Comparison of ENCODE assay signal across 27 mouse cellular contexts in the genomic region with DNA sequence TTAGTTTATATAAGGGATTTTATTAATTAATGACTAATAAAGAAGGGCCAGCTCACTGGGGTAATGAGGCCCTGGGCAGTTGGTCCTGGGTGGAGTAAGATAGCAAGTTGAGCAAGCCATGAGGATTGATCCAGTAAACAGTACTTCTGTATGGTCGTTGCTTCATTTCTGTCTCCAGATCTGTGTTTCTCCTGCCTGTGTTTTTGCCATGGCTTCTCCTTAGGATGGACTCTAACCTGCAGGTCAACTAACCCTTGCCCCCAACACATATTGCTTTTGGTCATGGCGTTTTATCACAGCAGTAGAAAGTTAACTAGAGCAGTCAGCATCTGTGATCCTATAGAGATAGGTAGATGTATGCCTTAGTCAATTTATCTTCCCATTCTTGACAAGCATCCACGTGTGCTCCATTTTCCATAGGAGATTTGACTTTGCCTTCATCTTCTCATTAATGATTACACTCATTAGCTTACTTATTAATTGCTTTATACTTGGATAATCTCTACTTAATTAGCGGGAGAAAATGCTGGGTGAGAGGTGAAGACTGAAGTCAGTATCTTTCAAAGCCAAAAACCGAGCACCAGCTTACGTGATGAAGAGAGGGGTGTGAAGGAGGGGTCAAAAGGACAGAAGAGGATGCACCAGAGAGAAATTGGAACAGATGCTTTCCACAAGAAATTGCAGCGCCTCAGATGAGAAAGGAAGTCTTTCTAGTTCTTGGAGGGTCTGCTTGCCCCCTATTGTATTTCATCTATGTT. TPM values are rescaled to one million over a fixed set of nuclear protein-coding genes. Genes with fewer than 3 reads are reported as not detected.
A peak's percentile ranks its signal among the peaks of the same experiment; 100 is the strongest.
DNase-seq lines count a peak whose midpoint lies in the region; ATAC-seq lines count a peak whose summit lies in the region.
"Had no signal": no experiment of that assay in that cellular context is flagged by ENCODE, and none has a peak within 500 bp of the region (broad histone marks: within the 10 kb centered on the region; RNA-seq: fewer than 3 reads in every experiment).

No protein-coding gene starts in this region.

- no peak overlapping the region for H3K4me3 ChIP-seq in intestine, embryonic 16.5 days (ENCODE audit: low read length)
- no peak overlapping the region for H3K4me3 ChIP-seq in intestine, embryonic 15.5 days (replicated peaks)
- H3K4me3 ChIP-seq in liver, embryonic 16.5 days (ENCODE audit: low read depth, low read length): no peak overlapping the region
- no peak overlapping the region for H3K4me3 ChIP-seq in liver, embryonic 11.5 days (ENCODE audit: low read depth, low read length)
- H3K4me3 ChIP-seq: forebrain, embryonic 10.5 days; forebrain, embryonic 13.5 days; gastrocnemius, adult 2 months; heart, embryonic 10.5 days; heart, embryonic 13.5 days had no signal

- H3K27ac ChIP-seq in intestine, embryonic 16.5 days (ENCODE audit: low read length): no peak overlapping the region
- no peak overlapping the region for H3K27ac ChIP-seq in intestine, embryonic 15.5 days
- no peak overlapping the region for H3K27ac ChIP-seq in liver, embryonic 16.5 days (ENCODE audit: low read length)
- H3K27ac ChIP-seq in liver, embryonic 11.5 days (ENCODE audit: low read depth, low read length): no peak overlapping the region
- H3K27ac ChIP-seq: forebrain, embryonic 10.5 days; forebrain, embryonic 13.5 days; gastrocnemius, adult 2 months; heart, embryonic 13.5 days; hindbrain, embryonic 14.5 days had no signal

- H3K27me3 ChIP-seq in intestine, embryonic 16.5 days (replicated peaks; ENCODE audit: control insufficient read depth, insufficient read depth, low read length): no peaks in the 10 kb centered on the region
- no peaks in the 10 kb centered on the region for H3K27me3 ChIP-seq in intestine, embryonic 15.5 days (replicated peaks)
- H3K27me3 ChIP-seq in liver, embryonic 16.5 days (ENCODE audit: control insufficient read depth, insufficient read depth, low read depth, low read length): no peaks in the 10 kb centered on the region
- no peaks in the 10 kb centered on the region for H3K27me3 ChIP-seq in liver, embryonic 11.5 days (replicated peaks; ENCODE audit: control insufficient read depth, insufficient read depth, low read length)
- H3K27me3 ChIP-seq: CH12.LX; forebrain, embryonic 13.5 days; heart, embryonic 13.5 days; Patski had no signal

- WGBS in intestine, embryonic 16.5 days: 75% methylated on average over 7 of the region's 7 CpGs
- 73% methylated on average over 7 of the region's 7 CpGs for whole genome bisulfite sequencing in intestine, embryonic 15.5 days
- WGBS in liver, embryonic 16.5 days (ENCODE audit: insufficient replicate concordance): 50% methylated on average over 7 of the region's 7 CpGs
- 78% methylated on average over 7 of the region's 7 CpGs for WGBS in liver, embryonic 11.5 days

- ATAC-seq in intestine, embryonic 16.5 days: peak; percentile 23
- no peak for ATAC-seq in intestine, embryonic 15.5 days
- 0 out of 2 replicates have a peak, but pooled peaks have one; percentile 35 for ATAC-seq in liver, embryonic 16.5 days (ENCODE audit: low read depth)
- no peak for ATAC-seq in liver, embryonic 11.5 days (replicated peaks; ENCODE audit: low FRiP score)
- ATAC-seq: forebrain, embryonic 13.5 days; forebrain, embryonic 16.5 days; Patski had no signal

- no peaks in the 10 kb centered on the region for H3K36me3 ChIP-seq in intestine, embryonic 16.5 days (ENCODE audit: control insufficient read depth, insufficient read depth, low read length)
- H3K36me3 ChIP-seq in intestine, embryonic 15.5 days: no peaks in the 10 kb centered on the region
- no peaks in the 10 kb centered on the region for H3K36me3 ChIP-seq in liver, embryonic 16.5 days (ENCODE audit: control insufficient read depth, insufficient read depth)
- no peaks in the 10 kb centered on the region for H3K36me3 ChIP-seq in liver, embryonic 11.5 days (ENCODE audit: control insufficient read depth, insufficient read depth, low read length)
- H3K36me3 ChIP-seq: forebrain, embryonic 10.5 days; G1E; heart, embryonic 10.5 days; heart, embryonic 13.5 days had no signal

- no peaks in the 10 kb centered on the region for H3K4me1 ChIP-seq in intestine, embryonic 16.5 days (ENCODE audit: control insufficient read depth, insufficient read depth, low read length)
- H3K4me1 ChIP-seq in intestine, embryonic 15.5 days (replicated peaks): no peaks in the 10 kb centered on the region
- no peaks in the 10 kb centered on the region for H3K4me1 ChIP-seq in liver, embryonic 16.5 days (ENCODE audit: control insufficient read depth, low read depth, low read length)
- no peaks in the 10 kb centered on the region for H3K4me1 ChIP-seq in liver, embryonic 11.5 days (replicated peaks; ENCODE audit: control insufficient read depth, insufficient read depth, low read length)
- H3K4me1 ChIP-seq: forebrain, embryonic 13.5 days had no signal

- H3K9me3 ChIP-seq in intestine, embryonic 16.5 days (ENCODE audit: control insufficient read depth, low read length): no peaks in the 10 kb centered on the region
- no peaks in the 10 kb centered on the region for H3K9me3 ChIP-seq in intestine, embryonic 15.5 days
- no peaks in the 10 kb centered on the region for H3K9me3 ChIP-seq in liver, embryonic 16.5 days (replicated peaks; ENCODE audit: control insufficient read depth, low read length)
- no peaks in the 10 kb centered on the region for H3K9me3 ChIP-seq in liver, embryonic 11.5 days (ENCODE audit: control insufficient read depth, low read length)
- H3K9me3 ChIP-seq: forebrain, embryonic 10.5 days; forebrain, embryonic 13.5 days; G1E; heart, embryonic 10.5 days; heart, embryonic 13.5 days had no signal

- H3K9ac ChIP-seq in intestine, embryonic 16.5 days (ENCODE audit: low read depth, low read length): no peak overlapping the region
- no peak overlapping the region for H3K9ac ChIP-seq in intestine, embryonic 15.5 days
- no peak overlapping the region for H3K9ac ChIP-seq in liver, embryonic 16.5 days (ENCODE audit: low read depth, low read length)
- H3K9ac ChIP-seq in liver, embryonic 11.5 days (ENCODE audit: low read depth, low read length): no peak overlapping the region
- H3K9ac ChIP-seq: forebrain, embryonic 13.5 days; heart, embryonic 13.5 days; hindbrain, embryonic 14.5 days had no signal

- DNase-seq in kidney, adult 9 months: peak; percentile 61
- no peak for DNase-seq in kidney, adult 18-20 months
- DNase-seq in liver, embryonic 11.5 days (ENCODE audit: low spot score): no peak
- peak; percentile 31 for DNase-seq in yolk sac, embryonic 10.5 days (ENCODE audit: low spot score)
- DNase-seq: adrenal gland, postnatal 10 days; adrenal gland, postnatal 36 days; B cell, adult 2 months; cerebellum, adult 18-20 months; cerebellum, adult 9-10 months; cerebellum, postnatal 14 days; gastrocnemius, adult 2 months; gastrocnemius, postnatal 14 days; heart, adult 18-20 months; heart, postnatal 14 days; heart, postnatal 4 days had no signal

- no peak overlapping the region for H3K4me2 ChIP-seq in intestine, embryonic 16.5 days (ENCODE audit: low read depth, low read length)
- no peak overlapping the region for H3K4me2 ChIP-seq in intestine, embryonic 15.5 days (replicated peaks)
- H3K4me2 ChIP-seq in liver, embryonic 16.5 days (ENCODE audit: low read depth, low read length): no peak overlapping the region
- H3K4me2 ChIP-seq in liver, embryonic 11.5 days: no peak overlapping the region
- H3K4me2 ChIP-seq: forebrain, embryonic 13.5 days; heart, embryonic 13.5 days; hindbrain, embryonic 14.5 days had no signal

RNA-seq across cellular contexts. Expression of a gene that starts 39.5 kb away (rescaled TPM):
- polyA plus RNA-seq in intestine, embryonic 16.5 days (2015; fragmentation: Nextera tagmentation; extraction: Ambion mirVana): 37.5 and 43.5 TPM in 2 replicates
- polyA plus RNA-seq in intestine, embryonic 15.5 days (2015; fragmentation: Nextera tagmentation; extraction: Ambion mirVana): 56.2 and 68.8 TPM in 2 replicates
- polyA plus RNA-seq in liver, embryonic 16.5 days (2015; fragmentation: Nextera tagmentation; extraction: Ambion mirVana): 11.8 and 12.0 TPM in 2 replicates
- polyA plus RNA-seq in liver, embryonic 11.5 days (2014; fragmentation: Nextera tagmentation; extraction: Ambion mirVana): 46.5 and 54.6 TPM in 2 replicates

Comparison
In these comparisons a context has a peak if more than half of its experiments do, and no peak if none do; other contexts are left out.
1. ATAC-seq: peak in intestine, embryonic 16.5 days (single experiment) and liver, embryonic 16.5 days (single experiment); none in intestine, embryonic 15.5 days (single experiment) and liver, embryonic 11.5 days (single experiment).
2. DNase-seq: peak in kidney, adult 9 months (single experiment) and yolk sac, embryonic 10.5 days (single experiment); none in kidney, adult 18-20 months (single experiment) and liver, embryonic 11.5 days (single experiment).